Mouse (Mus musculus): ENCODE data around the gene Olfr1136. TPM values are rescaled to one million over a fixed set of nuclear protein-coding genes. Genes with fewer than 3 reads are reported as not detected.

The Olfr1136 gene
- total RNA-seq (2014; rRNA removed; ENCODE audit: low replicate concordance), result not detected in 2 replicates
- polyA plus RNA-seq (2015; fragmentation: Nextera tagmentation; extraction: Ambion mirVana), result not detected in 2 replicates

DNA sequence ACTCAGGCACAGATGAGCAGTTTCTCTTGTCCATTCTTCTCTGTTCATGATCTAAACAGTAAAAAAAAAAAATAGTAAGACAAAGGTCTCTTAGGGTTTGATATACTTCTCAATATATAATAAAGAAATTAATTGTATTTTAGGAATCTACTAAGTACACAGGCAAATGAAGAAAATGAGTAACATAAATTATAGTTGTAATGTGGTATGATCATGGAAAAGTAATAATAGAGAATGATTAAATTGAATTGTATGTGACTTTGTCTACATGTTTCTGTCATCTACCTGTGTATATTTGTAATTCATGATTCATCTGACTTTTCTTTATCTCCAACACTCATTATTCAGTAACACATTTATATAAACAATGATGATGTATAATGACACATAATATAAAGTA lies at the start of gene Olfr1136:
Gene Olfr1136, minus strand, starts transcription at position 101 of the 400 bp plus-strand sequence.
- Histone ChIP-seq H3K4me3 (ENCODE audit: low read depth, low read length) (no peak within 1 kb of the TSS), H3K9me3 (replicated peaks; ENCODE audit: control insufficient read depth, low read length) (no peaks in the 10 kb centered on the region), H3K4me1 (ENCODE audit: control insufficient read depth, insufficient read depth) (no peaks in the 10 kb centered on the region), H3K36me3 (replicated peaks; ENCODE audit: control insufficient read depth, insufficient read depth, low read length) (no peaks in the 10 kb centered on the region), H3K27me3 (ENCODE audit: control insufficient read depth, insufficient read depth, low read length) (no peaks in the 10 kb centered on the region), H3K27ac (ENCODE audit: low read depth) (no peak within 1 kb of the TSS), H3K9ac (replicated peaks; ENCODE audit: low read depth, low read length) (no peak within 1 kb of the TSS), H3K4me2 (ENCODE audit: low read depth, low read length) (no peak within 1 kb of the TSS)
- ATAC-seq (ENCODE audit: insufficient read depth, low read depth), result no peak
- TF ChIP-seq CTCF (IDR thresholded peaks at IDR 0.05; ENCODE audit: low read depth) (no peak), EP300 (IDR thresholded peaks at IDR 0.05; ENCODE audit: low read depth) (no peak)
- DNase-seq (ENCODE audit: low spot score), result no peak

DNA sequence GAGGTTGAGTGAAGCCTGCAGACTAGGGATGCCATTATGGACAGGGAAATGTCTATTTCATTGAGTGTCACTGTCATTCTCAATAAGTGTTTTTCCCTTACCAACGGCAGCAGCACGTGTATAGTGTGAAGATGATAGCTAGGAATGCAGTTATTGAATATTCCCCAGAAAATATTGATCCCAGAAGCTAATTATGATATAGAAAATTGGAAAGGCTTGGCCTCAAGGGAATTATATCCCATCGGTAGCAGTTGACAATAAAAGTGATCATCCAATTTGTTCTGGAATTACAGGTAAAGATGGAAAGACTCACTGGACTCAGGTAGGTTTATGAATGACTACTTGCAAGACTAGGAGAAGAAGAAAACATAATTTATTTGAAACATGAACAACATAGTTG lies 49.7 kb upstream of the Olfr1136 start, which contains the start of gene Olfr1140:
Gene Olfr1140, plus strand, starts transcription at position 301 of the 400 bp plus-strand sequence.
- Histone ChIP-seq H3K27ac (ENCODE audit: low read depth) (no peak within 1 kb of the TSS), H3K4me1 (ENCODE audit: control insufficient read depth, insufficient read depth) (no peaks in the 10 kb centered on the region), H3K9ac (replicated peaks; ENCODE audit: low read depth, low read length) (no peak within 1 kb of the TSS), H3K27me3 (ENCODE audit: control insufficient read depth, insufficient read depth, low read length) (no peaks in the 10 kb centered on the region), H3K9me3 (replicated peaks; ENCODE audit: control insufficient read depth, low read length) (no peaks in the 10 kb centered on the region), H3K4me2 (ENCODE audit: low read depth, low read length) (no peak within 1 kb of the TSS), H3K4me3 (ENCODE audit: low read depth, low read length) (no peak within 1 kb of the TSS), H3K36me3 (replicated peaks; ENCODE audit: control insufficient read depth, insufficient read depth, low read length) (no peaks in the 10 kb centered on the region)
- no peak for DNase-seq (ENCODE audit: low spot score)
- ATAC-seq (ENCODE audit: insufficient read depth, low read depth), result no peak
- TF ChIP-seq CTCF (IDR thresholded peaks at IDR 0.05; ENCODE audit: low read depth) (no peak), EP300 (IDR thresholded peaks at IDR 0.05; ENCODE audit: low read depth) (no peak)
- WGBS, result 65% methylated on average over 3 of the region's 3 CpGs

DNA sequence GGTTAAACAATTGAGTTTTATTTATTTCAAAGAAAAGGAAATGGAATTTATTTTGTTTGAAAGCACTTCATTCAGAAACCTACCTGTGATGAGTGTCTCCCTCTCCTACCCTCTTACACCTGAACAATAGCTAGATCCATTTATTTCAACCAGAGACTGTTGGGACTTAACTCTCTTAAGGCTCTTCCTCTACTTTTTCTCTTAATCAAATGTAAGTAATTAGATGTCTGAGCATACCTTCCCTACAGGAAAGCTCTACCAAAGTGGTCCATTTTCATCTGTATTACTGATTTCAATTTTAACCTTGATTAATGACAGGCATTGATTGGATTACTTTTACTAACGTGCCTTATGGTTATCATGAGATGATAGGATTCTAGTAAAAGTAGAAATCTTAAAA lies 46.1 kb upstream of the Olfr1136 start, which contains the start of gene Olfr1138:
Gene Olfr1138, minus strand, starts transcription at position 101 of the 400 bp plus-strand sequence.
- Histone ChIP-seq H3K27ac (ENCODE audit: low read depth) (no peak within 1 kb of the TSS), H3K4me1 (ENCODE audit: control insufficient read depth, insufficient read depth) (no peaks in the 10 kb centered on the region), H3K4me2 (ENCODE audit: low read depth, low read length) (no peak within 1 kb of the TSS), H3K9me3 (replicated peaks; ENCODE audit: control insufficient read depth, low read length) (no peaks in the 10 kb centered on the region), H3K9ac (replicated peaks; ENCODE audit: low read depth, low read length) (no peak within 1 kb of the TSS), H3K4me3 (ENCODE audit: low read depth, low read length) (no peak within 1 kb of the TSS), H3K36me3 (replicated peaks; ENCODE audit: control insufficient read depth, insufficient read depth, low read length) (no peaks in the 10 kb centered on the region), H3K27me3 (ENCODE audit: control insufficient read depth, insufficient read depth, low read length) (no peaks in the 10 kb centered on the region)
- ATAC-seq (ENCODE audit: insufficient read depth, low read depth) (no peak), DNase-seq (ENCODE audit: low spot score) (no peak)
- 70% methylated on average over 1 of the region's 1 CpGs for WGBS
- TF ChIP-seq EP300 (IDR thresholded peaks at IDR 0.05; ENCODE audit: low read depth) (no peak), CTCF (IDR thresholded peaks at IDR 0.05; ENCODE audit: low read depth) (no peak)

DNA sequence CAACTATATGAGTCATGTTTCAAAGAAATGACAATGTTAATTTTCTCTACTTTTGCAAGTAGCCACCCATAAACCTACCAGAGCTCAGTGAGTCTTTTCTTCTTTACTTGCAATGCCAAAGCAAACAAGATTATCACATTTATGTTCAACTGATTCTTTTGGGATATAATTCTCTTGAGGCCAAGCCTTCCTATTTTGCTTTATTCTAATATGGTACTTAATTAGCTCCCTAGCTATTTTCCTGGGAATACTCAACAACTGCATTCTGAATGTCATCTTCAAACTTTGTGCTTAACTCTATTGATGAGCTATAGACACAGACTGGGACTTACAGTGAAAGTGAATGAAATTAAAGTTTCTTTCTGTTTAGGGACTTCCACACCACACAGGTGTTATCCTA lies 19.3 kb upstream of the Olfr1136 start, which contains the start of gene Olfr1137:
Gene Olfr1137, minus strand, starts transcription at position 101 of the 400 bp plus-strand sequence.
- TF ChIP-seq EP300 (IDR thresholded peaks at IDR 0.05; ENCODE audit: low read depth) (no peak), CTCF (IDR thresholded peaks at IDR 0.05; ENCODE audit: low read depth) (no peak)
- Histone ChIP-seq H3K9ac (replicated peaks; ENCODE audit: low read depth, low read length) (no peak within 1 kb of the TSS), H3K4me1 (ENCODE audit: control insufficient read depth, insufficient read depth) (no peaks in the 10 kb centered on the region), H3K27me3 (ENCODE audit: control insufficient read depth, insufficient read depth, low read length) (no peaks in the 10 kb centered on the region), H3K4me2 (ENCODE audit: low read depth, low read length) (no peak within 1 kb of the TSS), H3K27ac (ENCODE audit: low read depth) (no peak within 1 kb of the TSS), H3K4me3 (ENCODE audit: low read depth, low read length) (no peak within 1 kb of the TSS), H3K36me3 (replicated peaks; ENCODE audit: control insufficient read depth, insufficient read depth, low read length) (no peaks in the 10 kb centered on the region), H3K9me3 (replicated peaks; ENCODE audit: control insufficient read depth, low read length) (no peaks in the 10 kb centered on the region)
- no peak for DNase-seq (ENCODE audit: low spot score)
- ATAC-seq (ENCODE audit: insufficient read depth, low read depth), result no peak

DNA sequence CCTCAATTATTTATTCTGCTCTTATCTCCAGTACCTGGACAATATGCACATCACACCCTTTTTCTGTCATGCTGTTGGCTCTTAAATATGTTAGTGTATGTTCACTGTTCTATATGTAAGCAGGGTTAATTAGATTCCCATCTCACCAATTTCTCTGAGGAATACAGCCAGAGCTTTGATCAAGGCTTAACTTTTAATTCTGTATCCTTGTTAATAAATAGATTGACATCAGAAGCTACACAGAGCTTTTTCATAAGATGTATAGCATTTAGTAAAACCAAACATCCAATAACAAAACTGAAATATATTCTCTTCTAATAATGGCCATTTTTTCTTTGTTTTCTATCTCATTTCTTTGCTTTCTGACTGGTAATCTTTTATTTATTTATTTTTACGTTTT lies 20.2 kb downstream of the Olfr1136 start, which contains the start of gene Olfr1135:
Gene Olfr1135, minus strand, starts transcription at position 101 of the 400 bp plus-strand sequence.
- DNase-seq (ENCODE audit: low spot score) (no peak), ATAC-seq (ENCODE audit: insufficient read depth, low read depth) (no peak)
- Histone ChIP-seq H3K4me1 (ENCODE audit: control insufficient read depth, insufficient read depth) (no peaks in the 10 kb centered on the region), H3K9me3 (replicated peaks; ENCODE audit: control insufficient read depth, low read length) (no peaks in the 10 kb centered on the region), H3K4me3 (ENCODE audit: low read depth, low read length) (no peak within 1 kb of the TSS), H3K27me3 (ENCODE audit: control insufficient read depth, insufficient read depth, low read length) (no peaks in the 10 kb centered on the region), H3K9ac (replicated peaks; ENCODE audit: low read depth, low read length) (no peak within 1 kb of the TSS), H3K4me2 (ENCODE audit: low read depth, low read length) (no peak within 1 kb of the TSS), H3K36me3 (replicated peaks; ENCODE audit: control insufficient read depth, insufficient read depth, low read length) (no peaks in the 10 kb centered on the region), H3K27ac (ENCODE audit: low read depth) (no peak within 1 kb of the TSS)
- WGBS, result 11% methylated on average over 1 of the region's 1 CpGs
- TF ChIP-seq CTCF (IDR thresholded peaks at IDR 0.05; ENCODE audit: low read depth), result no peak
- no peak for TF ChIP-seq EP300 (IDR thresholded peaks at IDR 0.05; ENCODE audit: low read depth)

DNA sequence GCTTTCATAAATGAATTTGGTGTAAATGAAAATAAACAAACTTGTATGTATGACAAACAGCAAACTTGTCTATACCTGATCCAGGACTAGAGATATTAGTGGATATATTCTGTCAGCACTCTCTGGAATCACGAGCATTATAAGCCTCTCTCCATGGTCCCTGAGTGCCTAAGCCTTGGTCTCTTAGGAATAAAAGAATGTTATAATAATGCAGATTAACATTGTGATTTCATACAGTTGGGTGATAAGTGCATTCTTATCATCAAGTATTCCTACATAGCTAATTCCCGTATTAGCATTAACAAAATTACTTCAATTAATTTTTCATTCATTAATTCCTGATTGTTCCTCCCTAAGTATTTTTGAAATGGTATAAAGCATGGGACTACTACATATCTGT lies 35.4 kb downstream of the Olfr1136 start, which contains the start of gene Olfr1134:
Gene Olfr1134, minus strand, starts transcription at position 101 of the 400 bp plus-strand sequence.
- no peak for DNase-seq (ENCODE audit: low spot score)
- no peak for ATAC-seq (ENCODE audit: insufficient read depth, low read depth)
- no peak for TF ChIP-seq CTCF (IDR thresholded peaks at IDR 0.05; ENCODE audit: low read depth)
- TF ChIP-seq EP300 (IDR thresholded peaks at IDR 0.05; ENCODE audit: low read depth), result no peak
- Histone ChIP-seq H3K4me1 (ENCODE audit: control insufficient read depth, insufficient read depth) (no peaks in the 10 kb centered on the region), H3K36me3 (replicated peaks; ENCODE audit: control insufficient read depth, insufficient read depth, low read length) (no peaks in the 10 kb centered on the region), H3K9ac (replicated peaks; ENCODE audit: low read depth, low read length) (no peak within 1 kb of the TSS), H3K27me3 (ENCODE audit: control insufficient read depth, insufficient read depth, low read length) (no peaks in the 10 kb centered on the region), H3K4me2 (ENCODE audit: low read depth, low read length) (no peak within 1 kb of the TSS), H3K27ac (ENCODE audit: low read depth) (no peak within 1 kb of the TSS), H3K4me3 (ENCODE audit: low read depth, low read length) (no peak within 1 kb of the TSS), H3K9me3 (replicated peaks; ENCODE audit: control insufficient read depth, low read length) (no peaks in the 10 kb centered on the region)
- 58% methylated on average over 2 of the region's 2 CpGs for WGBS

All from heart, postnatal 0 days (tissue).